Mouse (Mus musculus) myocyte (in vitro differentiated cells): Measurements from ENCODE around the gene Tbx21.

Experiments
- CEBPB ChIP-seq: IDR thresholded peaks from 2 replicates; pipeline ENCODE4 v1.6.1; 2011; ENCODE audit warnings: mild to moderate bottlenecking, moderate library complexity; ENCODE audit not compliant: poor library complexity, insufficient read depth, severe bottlenecking
- MAX ChIP-seq: IDR thresholded peaks from one replicate; pipeline ENCODE4 v1.6.1; 2011; ENCODE audit warnings: low read depth, mild to moderate bottlenecking, control low read depth
- MYOD1 ChIP-seq, 3 experiments: IDR thresholded peaks; one replicate each; pipeline ENCODE4 v1.6.1; 2011; ENCODE audit warnings: control low read depth in 2 of 3, low read depth in 2 of 3, mild to moderate bottlenecking in 2 of 3, moderate library complexity in 1 of 3; ENCODE audit not compliant: insufficient read length in 2 of 3, control insufficient read depth in 1 of 3
- MYOG ChIP-seq, 3 experiments: IDR thresholded peaks; one replicate each; pipeline ENCODE4 v1.6.1; 2011; ENCODE audit warnings: control low read depth in 2 of 3, low read depth in 2 of 3, mild to moderate bottlenecking in 2 of 3; ENCODE audit not compliant: insufficient read length in 2 of 3, control insufficient read depth in 1 of 3, insufficient read depth in 1 of 3
- POLR2A ChIP-seq: IDR thresholded peaks from one replicate; pipeline ENCODE4 v1.6.1; 2011; ENCODE audit warnings: low read depth, mild to moderate bottlenecking, control low read depth, moderate library complexity; ENCODE audit not compliant: insufficient read length
- POLR2AphosphoS2 ChIP-seq: IDR thresholded peaks from one replicate; pipeline ENCODE4 v1.6.1; 2011; ENCODE audit warnings: low read depth, control low read depth; ENCODE audit not compliant: insufficient read length
- REST ChIP-seq: IDR thresholded peaks from one replicate; pipeline ENCODE4 v1.6.1; 2011; ENCODE audit warnings: mild to moderate bottlenecking, control low read depth, moderate library complexity; ENCODE audit not compliant: insufficient read depth, insufficient read length
- TCF12 ChIP-seq: IDR thresholded peaks from one replicate; pipeline ENCODE4 v1.6.1; 2011; ENCODE audit warnings: mild to moderate bottlenecking, control low read depth; ENCODE audit not compliant: poor library complexity, insufficient read depth, severe bottlenecking
- TCF3 ChIP-seq: IDR thresholded peaks from one replicate; pipeline ENCODE4 v1.6.1; 2011; ENCODE audit warnings: low read depth, control low read depth; ENCODE audit not compliant: insufficient read length
- USF1 ChIP-seq: IDR thresholded peaks from one replicate; pipeline ENCODE4 v1.6.1; 2011; ENCODE audit warnings: low read depth, mild to moderate bottlenecking, control low read depth, moderate library complexity

DNA sequence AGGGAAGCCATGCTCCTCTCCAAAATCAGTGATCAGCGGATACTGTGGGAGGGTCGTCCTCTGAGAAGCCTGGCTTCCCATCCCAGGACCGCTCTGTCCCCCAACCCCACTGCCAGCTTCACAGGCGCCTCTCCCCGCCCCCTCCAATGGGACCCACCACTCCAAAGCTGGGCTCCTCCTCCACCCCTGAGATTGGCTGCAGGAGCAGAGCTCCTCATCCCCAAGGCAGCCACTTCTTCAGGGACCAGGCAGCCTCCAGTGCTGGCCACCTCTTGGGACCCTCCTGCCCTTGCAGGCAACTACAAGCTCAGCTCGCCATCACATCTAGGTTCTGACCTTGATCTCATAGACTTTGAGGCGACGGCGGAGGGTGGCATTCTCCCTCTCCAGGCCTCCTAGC, 33.9 kb upstream of the Tbx21 start:
- TF ChIP-seq POLR2A (no peak), TCF12 (no peak), USF1 (no peak), POLR2AphosphoS2 (no peak), MAX (no peak), MYOG (IDR thresholded peaks at IDR 0.05; ENCODE audit: control insufficient read depth in 1 of 3, insufficient read depth in 1 of 3, insufficient read length in 2 of 3, low read depth in 2 of 3) (no peak), TCF3 (no peak), CEBPB (no peak), REST (no peak), MYOD1 (IDR thresholded peaks at IDR 0.05; ENCODE audit: control insufficient read depth in 1 of 3, insufficient read length in 2 of 3, low read depth in 2 of 3) (no peak)
